Mouse (Mus musculus) embryonic facial prominence, embryonic 14.5 days (tissue): Measurements from ENCODE around the gene Tex13c2. TPM values are rescaled to one million over a fixed set of nuclear protein-coding genes. Genes with fewer than 3 reads are reported as not detected.

Experiments used
- ATAC-seq: fragments of 200-750 bp; cut with Nextera tagmentation; 2 replicates; pipeline ENCODE4 v1.8.0; 2017; ENCODE audit warnings: low read depth, moderate number of reproducible peaks, moderate TSS enrichment
- DNase-seq: peaks from one replicate; pipeline ENCODE4 v3.0.0-alpha.2; 2015; ENCODE audit warnings: low spot score
- H3K27ac ChIP-seq: fragments of 300-500 bp; sonication (generic); replicated peaks from 2 replicates; pipeline ENCODE4 v1.5.1; 2014; ENCODE audit warnings: low read depth, mild to moderate bottlenecking, low read length, moderate library complexity
- H3K27me3 ChIP-seq: fragments of 300-500 bp; sonication (generic); replicated peaks from 2 replicates; pipeline ENCODE4 v1.6.1; 2014; ENCODE audit warnings: low read length; ENCODE audit not compliant: control insufficient read depth, insufficient read depth
- H3K36me3 ChIP-seq: fragments of 300-500 bp; sonication (generic); 2 replicates; pipeline ENCODE4 v1.6.1; 2014; ENCODE audit warnings: low read length, mixed read lengths; ENCODE audit not compliant: control insufficient read depth, insufficient read depth
- H3K4me1 ChIP-seq: fragments of 300-500 bp; sonication (generic); 2 replicates; pipeline ENCODE4 v1.6.1; 2014; ENCODE audit warnings: antibody characterized with exemption, low read length; ENCODE audit not compliant: control insufficient read depth, insufficient read depth
- H3K4me2 ChIP-seq: fragments of 300-500 bp; sonication (generic); 2 replicates; pipeline ENCODE4 v1.6.1; 2014; ENCODE audit warnings: low read depth, mild to moderate bottlenecking, low read length, moderate library complexity, mixed read lengths
- H3K4me3 ChIP-seq: fragments of 300-500 bp; sonication (generic); 2 replicates; pipeline ENCODE4 v1.5.1; 2014; ENCODE audit warnings: low read depth, mild to moderate bottlenecking, low read length
- H3K9ac ChIP-seq: fragments of 300-500 bp; sonication (generic); 2 replicates; pipeline ENCODE4 v1.6.1; 2014; ENCODE audit warnings: low read depth, mild to moderate bottlenecking, low read length, moderate library complexity, mixed read lengths
- H3K9me3 ChIP-seq: fragments of 300-500 bp; sonication (generic); 2 replicates; pipeline ENCODE4 v1.6.1; 2016; ENCODE audit warnings: low read length; ENCODE audit not compliant: control insufficient read depth
- WGBS: fragments of 180-500 bp; shearing (Covaris S2); extraction: QIAGEN DNeasy Blood & Tissue Kit; methylation state at CpG from one replicate; pipeline ENCODE4 v1.1.7; 2014; 5-methylcytosine and 5-hydroxymethylcytosine counted together
- polyA plus RNA-seq: library from polyadenylated mRNA; unstranded; fragments of >200 nt; fragmentation: Nextera tagmentation; extraction: Ambion mirVana; gene quantifications from 2 replicates; pipeline ENCODE4 v1.2.1, GENCODE M21; 2014

The Tex13c2 gene
- polyA plus RNA-seq = not detected in 2 replicates

GRCm38 (mm10) chrX:42489446-42489845 is at the start of gene Tex13c2:
Gene Tex13c2 (plus strand): TSS chrX:42489691.
- WGBS = 90% methylated on average over 16 of the region's 16 CpGs
- Histone ChIP-seq H3K4me2 (no peak within 1 kb of the TSS), H3K4me3 (no peak within 1 kb of the TSS), H3K36me3 (no peaks in the 10 kb centered on the region), H3K27me3 (no peaks in the 10 kb centered on the region), H3K4me1 (no peaks in the 10 kb centered on the region), H3K9ac (no peak within 1 kb of the TSS), H3K27ac (no peak within 1 kb of the TSS), H3K9me3 (no peaks in the 10 kb centered on the region)
- ATAC-seq = no peak
- no peak for DNase-seq

GRCm38 (mm10) chrX:42450305-42450704 is 39.2 kb upstream of the Tex13c2 start:
- H3K9me3 ChIP-seq = no peaks in the 10 kb centered on the region
- H3K9ac ChIP-seq = no peak overlapping the region
- H3K4me3 ChIP-seq = no peak overlapping the region
- H3K4me1 ChIP-seq = no peaks in the 10 kb centered on the region
- WGBS = 78% methylated on average over 1 of the region's 1 CpGs
- no peaks in the 10 kb centered on the region for H3K27me3 ChIP-seq
- ATAC-seq (no peak), DNase-seq (no peak)
- no peak overlapping the region for H3K27ac ChIP-seq
- H3K4me2 ChIP-seq = no peak overlapping the region
- H3K36me3 ChIP-seq = no peaks in the 10 kb centered on the region

DNA sequence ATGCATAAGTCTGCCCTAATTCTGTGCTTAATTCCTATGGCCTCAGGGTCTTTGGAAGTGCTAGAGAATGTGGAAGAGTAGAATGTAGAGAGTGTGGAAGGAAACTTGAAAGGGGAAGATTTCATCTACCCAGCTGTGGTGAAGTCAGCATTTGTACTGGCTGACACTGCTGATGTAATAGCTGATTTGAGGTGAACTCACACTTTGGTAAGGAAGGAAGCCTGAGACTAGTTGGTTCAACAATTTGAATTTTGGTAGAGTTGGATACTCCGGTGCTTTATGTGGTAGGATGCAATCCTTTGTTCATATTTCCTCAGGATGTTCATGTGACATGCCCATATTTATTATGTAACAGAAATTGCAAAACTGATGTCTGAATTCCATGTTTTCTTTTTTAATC is 36.5 kb upstream of the Tex13c2 start:
- ATAC-seq = no peak
- H3K4me3 ChIP-seq = no peak overlapping the region
- WGBS = 77% methylated on average over 1 of the region's 1 CpGs

GRCm38 (mm10) chrX:42454533-42454932 is 35.0 kb upstream of the Tex13c2 start:
- Histone ChIP-seq H3K36me3 (no peaks in the 10 kb centered on the region), H3K4me1 (no peaks in the 10 kb centered on the region), H3K9me3 (no peaks in the 10 kb centered on the region), H3K4me2 (no peak overlapping the region), H3K27me3 (no peaks in the 10 kb centered on the region), H3K4me3 (no peak overlapping the region), H3K27ac (no peak overlapping the region), H3K9ac (no peak overlapping the region)
- ATAC-seq (no peak), DNase-seq (no peak)
- 76% methylated on average over 7 of the region's 7 CpGs for WGBS

More for the DNA sequence above, 36.5 kb upstream of the Tex13c2 start:
- no peaks in the 10 kb centered on the region for H3K9me3 ChIP-seq
- no peaks in the 10 kb centered on the region for H3K36me3 ChIP-seq
- no peaks in the 10 kb centered on the region for H3K4me1 ChIP-seq
- no peak overlapping the region for H3K4me2 ChIP-seq
- no peaks in the 10 kb centered on the region for H3K27me3 ChIP-seq
- H3K27ac ChIP-seq = no peak overlapping the region
- H3K9ac ChIP-seq = no peak overlapping the region
- DNase-seq = no peak

DNA sequence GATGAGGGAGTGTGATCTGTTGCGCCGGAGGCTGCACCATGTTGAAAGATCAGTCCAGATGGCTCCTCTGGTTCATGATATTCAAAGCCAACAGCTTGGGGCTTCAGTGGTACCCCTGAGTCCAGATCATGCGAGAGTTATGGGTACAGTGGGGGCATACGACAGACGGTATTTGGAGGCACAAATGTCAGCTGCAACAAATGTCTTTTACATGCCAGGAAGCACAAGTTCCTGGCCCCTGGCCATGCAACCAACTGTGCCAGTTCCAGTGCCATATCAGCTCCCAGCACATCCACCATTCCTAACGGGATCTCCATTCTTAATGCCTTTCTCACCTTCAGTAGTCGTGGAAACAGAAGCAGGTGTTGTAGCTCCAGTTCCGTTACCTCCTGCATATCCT is 845 bp downstream of the Tex13c2 start:
- Histone ChIP-seq H3K27me3 (no peaks in the 10 kb centered on the region), H3K4me3 (no peak overlapping the region), H3K4me1 (no peaks in the 10 kb centered on the region), H3K4me2 (no peak overlapping the region), H3K36me3 (no peaks in the 10 kb centered on the region), H3K9ac (no peak overlapping the region), H3K9me3 (no peaks in the 10 kb centered on the region), H3K27ac (no peak overlapping the region)
- 93% methylated on average over 8 of the region's 8 CpGs for WGBS
- ATAC-seq (no peak), DNase-seq (no peak)

- Histone ChIP-seq H3K27ac (no peak overlapping the region), H3K27me3 (no peaks in the 10 kb centered on the region), H3K36me3 (no peaks in the 10 kb centered on the region), H3K9ac (no peak overlapping the region), H3K4me3 (no peak overlapping the region), H3K4me2 (no peak overlapping the region), H3K4me1 (no peaks in the 10 kb centered on the region), H3K9me3 (no peaks in the 10 kb centered on the region)
- DNase-seq = no peak
- no peak for ATAC-seq
Observed at GRCm38 (mm10) chrX:42500538-42500937, 11.0 kb downstream of the Tex13c2 start.

DNA sequence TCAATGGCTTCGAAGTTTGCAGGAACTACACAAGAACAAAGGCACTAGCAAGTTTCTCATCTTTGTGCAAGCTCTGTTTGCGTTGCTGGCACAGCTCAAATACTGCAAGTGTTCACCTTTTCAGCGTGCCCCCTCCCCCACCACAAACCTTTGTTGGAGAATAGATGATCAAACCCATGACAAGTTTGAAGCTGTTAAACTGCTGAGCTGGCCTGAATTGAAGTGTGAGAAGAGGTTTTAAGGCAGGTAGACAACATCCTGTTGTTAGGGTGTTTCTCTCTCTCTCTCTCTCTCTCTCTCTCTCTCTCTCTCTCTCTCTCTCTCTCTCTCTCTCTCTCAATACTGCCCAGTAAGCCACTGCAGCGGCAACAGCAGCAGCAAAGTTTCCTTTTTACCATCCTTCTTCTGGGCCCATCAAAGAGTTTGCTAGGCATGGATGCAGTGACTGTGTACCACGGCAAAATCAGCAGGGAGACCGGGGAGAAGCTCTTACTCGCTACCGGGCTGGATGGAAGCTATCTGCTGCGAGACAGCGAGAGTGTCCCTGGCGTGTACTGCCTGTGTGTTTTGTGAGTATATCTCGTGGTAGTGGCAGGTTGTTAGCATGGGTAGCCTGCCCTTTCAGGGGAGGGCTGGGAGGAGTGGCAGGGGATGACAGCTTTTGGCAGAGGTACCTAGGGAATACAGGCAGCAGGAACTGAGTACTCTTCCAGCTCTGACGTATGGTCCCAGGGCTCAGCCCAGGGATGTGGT is 13.0 kb downstream of the Tex13c2 start, which contains the start of gene Sh2d1a:
Gene Sh2d1a (plus strand): TSS at position 163 of the 753 bp plus-strand sequence.
- ATAC-seq = no peak
- Histone ChIP-seq H3K4me2 (no peak within 1 kb of the TSS), H3K4me1 (no peaks in the 10 kb centered on the region), H3K9me3 (no peaks in the 10 kb centered on the region), H3K27ac (no peak within 1 kb of the TSS), H3K9ac (no peak within 1 kb of the TSS), H3K4me3 (no peak within 1 kb of the TSS), H3K36me3 (no peaks in the 10 kb centered on the region), H3K27me3 (no peaks in the 10 kb centered on the region)
- 78% methylated on average over 13 of the region's 13 CpGs for WGBS
- DNase-seq = no peak

GRCm38 (mm10) chrX:42511105-42511504 is 21.6 kb downstream of the Tex13c2 start:
- H3K4me2 ChIP-seq = no peak overlapping the region
- DNase-seq = no peak
- H3K4me3 ChIP-seq = no peak overlapping the region
- no peaks in the 10 kb centered on the region for H3K36me3 ChIP-seq
- H3K4me1 ChIP-seq = no peaks in the 10 kb centered on the region
- WGBS = 72% methylated on average over 2 of the region's 2 CpGs
- H3K9me3 ChIP-seq = no peaks in the 10 kb centered on the region
- no peaks in the 10 kb centered on the region for H3K27me3 ChIP-seq
- H3K27ac ChIP-seq = no peak overlapping the region
- no peak overlapping the region for H3K9ac ChIP-seq
- no peak for ATAC-seq

DNA sequence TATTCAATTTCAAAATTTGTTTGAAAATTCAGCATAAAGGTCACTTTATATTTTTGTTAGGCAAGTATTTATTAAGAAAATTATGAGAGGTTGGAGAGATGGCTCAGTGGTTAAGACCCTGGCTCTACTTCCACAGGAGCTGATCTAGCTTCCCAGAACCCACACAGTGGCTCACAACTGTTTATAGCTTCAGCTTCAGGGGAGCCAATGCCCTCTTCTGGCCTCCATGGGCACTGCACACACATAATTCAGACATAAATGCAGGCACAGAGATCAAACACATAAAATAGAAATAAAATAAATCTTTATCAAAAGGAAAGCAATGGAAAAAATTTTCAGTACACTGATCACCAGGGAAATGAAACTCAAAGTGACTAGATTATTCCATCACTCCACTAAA is 23.1 kb downstream of the Tex13c2 start:
- no peak overlapping the region for H3K9ac ChIP-seq
- DNase-seq = no peak

More for the DNA sequence above, 23.1 kb downstream of the Tex13c2 start:
- Histone ChIP-seq H3K27me3 (no peaks in the 10 kb centered on the region), H3K9me3 (no peaks in the 10 kb centered on the region), H3K4me2 (no peak overlapping the region), H3K4me3 (no peak overlapping the region), H3K36me3 (no peaks in the 10 kb centered on the region), H3K4me1 (no peaks in the 10 kb centered on the region), H3K27ac (no peak overlapping the region)
- ATAC-seq = no peak
